Mouse (Mus musculus) lung, postnatal 0 days (tissue): Measurements from ENCODE around the gene Rel.

Experiments
- CTCF ChIP-seq: IDR thresholded peaks from 2 replicates; pipeline ENCODE4 v1.5.1; 2016; ENCODE audit warnings: antibody characterized with exemption, mild to moderate bottlenecking
- EP300 ChIP-seq: IDR thresholded peaks from 2 replicates; pipeline ENCODE4 v1.6.1; 2016; ENCODE audit warnings: antibody characterized with exemption, mild to moderate bottlenecking, control low read depth

DNA sequence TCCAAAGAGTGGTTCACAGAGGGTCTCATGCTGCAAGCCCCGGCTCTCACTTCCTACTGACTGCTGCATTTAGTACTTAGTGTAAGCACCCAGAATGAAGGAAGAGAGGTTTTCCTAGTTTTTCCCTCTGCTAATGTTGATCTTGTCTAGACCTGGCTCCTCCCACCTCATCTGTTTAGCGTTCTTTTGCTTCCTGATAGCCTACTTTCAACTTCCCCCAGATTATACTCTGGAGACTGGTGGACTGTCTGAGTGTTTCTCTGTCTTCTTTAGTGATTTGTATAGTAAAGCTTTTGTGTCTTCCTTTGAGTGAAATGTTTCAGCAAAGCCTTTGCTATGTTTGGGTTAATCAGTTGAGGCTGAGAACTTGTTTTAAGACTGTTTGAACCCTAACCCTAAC lies 40.0 kb upstream of the Rel start:
- no peak for TF ChIP-seq CTCF
- TF ChIP-seq EP300: no peak
